Mouse (Mus musculus) liver, adult 2 months (tissue): Measurements from ENCODE around the gene Elovl6.

ENCODE experiments used
- CTCF ChIP-seq: fragments of 200-500 bp; IDR thresholded peaks from 2 replicates; pipeline ENCODE4 v1.5.1; 2011; ENCODE audit warnings: low read depth, low read length, control low read depth
- POLR2A ChIP-seq: fragments of 200-500 bp; IDR thresholded peaks from 2 replicates; pipeline ENCODE4 v1.6.1; 2011; ENCODE audit warnings: low read length, control low read depth; ENCODE audit not compliant: insufficient read depth; ENCODE audit errors: extremely low read depth

DNA sequence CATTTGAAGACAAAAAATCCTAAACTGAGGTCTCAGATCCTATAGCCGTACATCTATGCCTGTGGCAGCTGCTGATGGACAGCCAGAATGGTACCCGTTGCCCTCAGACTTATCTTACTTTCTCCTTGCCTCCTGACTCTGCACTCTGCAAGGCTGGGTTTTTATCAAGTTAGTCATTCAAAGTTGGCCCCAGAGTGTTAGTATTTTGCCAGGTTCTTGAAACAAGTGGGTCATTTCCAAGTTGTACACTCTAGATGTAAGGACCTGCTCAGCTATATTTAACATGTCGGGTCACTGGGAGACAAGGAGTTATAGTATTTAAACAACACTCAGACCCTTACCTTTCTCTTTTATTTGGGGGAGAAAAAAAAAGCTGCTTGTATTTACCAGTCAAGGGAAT lies 88.6 kb downstream of the Elovl6 start:
- TF ChIP-seq CTCF: no peak
- no peak for TF ChIP-seq POLR2A
